Mouse (Mus musculus): ENCODE measurements around the gene Ncapd2. TPM values are rescaled to one million over a fixed set of nuclear protein-coding genes. Genes with fewer than 3 reads are reported as not detected.

Ncapd2 gene
- polyA plus RNA-seq, 1 experiment, result 21.6 TPM

GRCm38 (mm10) chr6:125147329-125147728, 44.2 kb downstream of the Ncapd2 start:
- DNase-seq (ENCODE audit: low read depth), result no peak

DNA sequence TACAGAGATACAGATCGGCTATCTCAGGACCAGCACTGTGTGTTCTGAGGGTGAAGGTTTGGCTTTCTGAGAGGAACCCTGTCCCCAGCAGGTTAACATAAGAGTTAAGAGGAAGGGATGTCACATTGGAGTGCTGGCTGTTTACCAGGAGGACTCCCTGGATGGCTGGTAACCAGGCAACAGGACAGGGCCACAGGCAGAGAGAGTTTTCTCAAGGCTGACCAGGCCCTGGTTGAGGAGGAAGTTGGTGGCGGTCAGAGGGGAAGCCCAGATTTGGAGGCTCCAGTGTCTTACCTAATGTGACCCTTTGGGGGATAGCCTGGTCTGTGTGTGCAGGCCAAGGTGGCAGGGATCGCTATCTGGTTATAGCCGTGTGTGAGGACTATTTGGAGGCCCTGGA, 44.7 kb downstream of the Ncapd2 start:
- DNase-seq (ENCODE audit: low read depth), result no peak

DNA sequence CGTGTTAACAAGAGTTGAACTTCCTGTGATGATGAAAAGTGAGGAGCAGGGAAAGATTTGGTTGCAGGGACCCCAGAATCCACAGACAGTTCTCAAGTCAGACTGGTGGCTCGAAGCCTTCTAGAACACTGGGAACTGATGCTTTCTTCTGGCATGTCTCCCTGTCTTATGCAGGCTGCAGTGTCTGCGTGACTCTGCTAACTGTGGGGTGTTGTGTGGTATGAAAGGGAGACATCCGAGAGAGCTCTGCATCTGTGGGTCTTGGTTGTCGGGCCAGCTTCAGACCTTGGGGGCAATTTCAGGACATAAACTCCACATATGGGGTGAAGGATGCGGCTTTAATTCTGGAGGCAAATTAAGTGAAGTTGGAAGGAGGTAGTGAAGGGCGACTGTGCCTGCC, 45.4 kb downstream of the Ncapd2 start:
- DNase-seq (ENCODE audit: low read depth), result no peak

DNA sequence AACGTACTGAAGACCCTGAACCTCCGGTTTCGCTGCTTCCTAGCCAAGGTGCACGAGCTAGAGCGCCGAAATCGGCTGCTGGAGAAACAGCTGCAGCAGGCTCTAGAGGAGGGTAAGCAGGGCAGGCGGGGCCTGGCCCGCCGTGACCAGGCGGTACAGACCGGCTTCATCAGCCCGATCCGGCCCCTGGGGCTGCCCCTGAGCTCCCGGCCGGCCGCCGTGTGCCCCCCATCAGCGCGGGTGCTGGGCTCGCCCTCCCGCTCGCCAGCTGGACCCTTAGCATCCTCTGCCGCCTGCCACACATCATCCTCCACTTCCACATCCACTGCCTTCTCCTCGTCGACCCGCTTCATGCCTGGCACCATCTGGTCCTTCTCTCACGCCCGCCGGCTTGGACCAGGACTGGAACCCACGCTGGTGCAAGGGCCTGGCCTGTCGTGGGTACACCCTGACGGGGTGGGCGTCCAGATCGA, 46.0 kb downstream of the Ncapd2 start:
- DNase-seq (ENCODE audit: low read depth), result no peak

GRCm38 (mm10) chr6:125145001-125145400, 46.5 kb downstream of the Ncapd2 start, which contains the start of gene Iffo1:
Iffo1 (plus strand) TSS chr6:125145241.
- DNase-seq (ENCODE audit: low read depth), result no peak

- DNase-seq (ENCODE audit: low read depth), result no peak
Measured at GRCm38 (mm10) chr6:125143904-125144303, 47.6 kb downstream of the Ncapd2 start.

GRCm38 (mm10) chr6:125143128-125143527, 48.4 kb downstream of the Ncapd2 start:
- DNase-seq (ENCODE audit: low read depth), result no peak

DNA sequence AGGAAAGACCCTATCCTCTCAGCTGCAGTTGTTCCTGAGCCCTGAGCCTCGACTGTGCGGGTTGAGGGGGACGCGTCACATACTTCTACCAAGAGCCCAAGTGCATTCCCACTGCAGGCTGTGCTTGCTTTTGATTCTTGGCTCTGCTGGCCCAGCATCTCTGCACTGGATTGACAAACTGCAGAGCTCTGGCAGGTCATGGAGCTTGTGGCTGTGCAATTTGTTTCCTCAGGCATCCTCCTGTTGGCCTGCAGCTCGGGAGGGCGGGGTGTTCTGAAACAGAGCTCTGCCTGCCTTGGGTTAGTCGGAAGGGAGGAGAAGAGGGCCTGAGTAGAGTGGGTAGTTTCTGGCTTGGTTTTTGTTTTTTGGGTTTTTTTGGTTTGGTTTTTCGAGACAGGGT, 49.1 kb downstream of the Ncapd2 start:
- DNase-seq (ENCODE audit: low read depth), result no peak

GRCm38 (mm10) chr6:125139747-125140146, 51.8 kb downstream of the Ncapd2 start:
- no peak for DNase-seq (ENCODE audit: low read depth)

DNA sequence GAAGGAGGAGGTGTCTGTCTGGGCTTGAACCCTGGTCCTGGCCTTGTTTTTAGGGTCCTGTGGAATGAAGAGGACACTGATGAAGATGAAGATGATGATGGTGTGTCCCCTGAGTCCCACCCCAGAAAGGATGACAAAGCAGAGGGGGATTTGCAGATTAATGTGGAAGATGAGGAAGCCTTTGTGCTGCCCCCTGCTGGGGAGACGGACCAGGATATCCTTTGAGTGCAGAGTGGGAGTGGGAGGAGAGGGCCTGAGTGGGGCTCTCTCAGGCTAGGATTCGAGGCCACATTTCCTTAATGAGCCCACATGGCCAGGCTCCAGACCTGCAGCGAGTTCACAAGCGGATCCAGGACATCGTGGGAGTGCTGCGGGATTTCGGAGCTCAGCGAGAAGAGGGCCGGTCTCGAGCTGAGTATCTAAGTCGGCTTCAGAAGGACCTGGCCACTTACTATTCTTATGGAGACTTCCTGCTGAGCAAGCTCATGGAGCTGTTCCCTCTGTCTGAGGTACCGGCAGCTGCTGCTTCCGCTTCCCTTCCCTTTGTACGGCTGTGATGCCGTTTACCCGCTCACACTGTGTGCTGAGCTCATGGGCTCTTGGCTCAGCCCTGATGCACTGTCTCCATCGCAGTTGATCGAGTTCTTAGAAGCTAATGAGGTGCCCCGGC, 54.4 kb downstream of the Ncapd2 start:
- DNase-seq (ENCODE audit: low read depth), result no peak

GRCm38 (mm10) chr6:125132470-125132869, 59.0 kb downstream of the Ncapd2 start:
- DNase-seq (ENCODE audit: low read depth), result no peak

DNA sequence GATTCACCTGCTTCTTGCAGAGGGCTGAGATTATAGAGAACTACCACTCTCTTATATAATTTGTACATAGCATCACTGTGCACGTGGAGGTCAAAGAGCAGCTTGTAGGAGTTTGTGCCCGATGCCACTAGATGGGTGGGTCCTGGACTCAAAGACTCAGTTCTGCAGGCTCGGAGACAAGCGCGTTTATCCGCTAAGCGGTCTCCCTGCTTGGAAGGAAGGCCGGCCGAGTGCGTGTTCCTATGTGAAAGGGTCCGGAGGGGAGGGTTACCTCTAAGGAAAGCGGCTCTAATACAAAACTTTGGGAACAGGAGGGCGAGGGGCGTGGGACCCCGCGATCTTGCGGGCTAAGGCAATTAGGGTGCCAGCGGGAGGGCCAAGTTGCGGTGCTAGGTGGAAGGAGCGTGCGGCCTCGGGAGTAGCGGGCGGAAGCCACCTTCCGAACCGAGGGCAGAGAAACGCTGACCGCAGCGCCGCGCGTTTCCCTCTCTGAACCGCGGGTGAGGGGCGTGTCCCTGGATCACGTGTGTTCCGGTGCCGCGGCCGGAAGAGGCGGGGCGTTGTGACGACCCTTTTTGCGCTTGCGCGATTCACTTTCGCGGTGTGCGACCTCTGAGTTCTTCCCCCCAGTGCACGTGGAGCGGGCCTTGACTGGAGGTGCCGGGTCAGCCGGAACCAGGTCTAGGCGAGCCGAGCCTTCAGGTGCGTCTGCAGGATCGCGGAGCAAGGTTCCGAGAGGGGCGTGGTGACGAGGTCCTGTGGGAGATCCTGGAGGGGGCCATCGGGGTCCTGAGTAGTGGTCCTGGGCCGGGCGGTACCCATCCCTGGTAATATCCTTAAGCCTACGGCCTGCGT, 60.0 kb downstream of the Ncapd2 start, which contains the start of gene Nop2:
Gene Nop2, plus strand, starts transcription at position 608 of the 855 bp plus-strand sequence.
- DNase-seq (ENCODE audit: low read depth), result no peak

DNA sequence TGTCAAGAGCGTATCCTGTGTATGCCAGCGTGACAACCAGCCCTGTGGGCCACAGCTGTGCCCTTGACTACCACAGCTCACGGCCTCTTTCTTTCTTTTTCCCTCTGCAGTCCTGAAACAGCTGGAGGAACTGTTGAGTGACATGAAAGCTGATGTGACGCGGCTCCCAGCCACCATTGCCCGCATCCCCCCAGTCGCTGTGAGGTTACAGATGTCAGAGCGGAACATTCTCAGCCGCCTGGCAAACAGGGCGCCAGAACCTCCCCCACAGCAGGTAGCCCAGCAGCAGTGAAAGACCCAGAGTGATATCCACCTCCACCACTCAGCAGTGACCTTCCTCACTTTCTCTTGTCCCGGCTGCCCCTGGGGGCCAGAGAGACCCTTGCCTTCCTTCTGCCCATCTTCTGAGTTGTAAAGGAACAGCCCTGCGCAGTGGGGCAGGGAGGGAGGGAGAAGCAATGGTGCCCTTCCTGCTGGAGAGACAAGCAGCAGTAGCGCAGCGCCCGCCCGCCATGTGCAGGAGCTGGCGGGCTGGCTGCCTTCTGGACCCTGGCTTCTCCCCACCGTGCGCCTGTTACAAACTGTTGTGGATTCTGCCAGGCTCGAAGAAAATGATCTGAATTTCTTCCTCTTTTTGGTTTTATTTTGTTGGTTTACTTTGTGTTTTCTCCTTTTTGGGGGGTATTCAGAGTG, 61.6 kb downstream of the Ncapd2 start:
- no peak for DNase-seq (ENCODE audit: low read depth)

- no peak for DNase-seq (ENCODE audit: low read depth)
Measured at GRCm38 (mm10) chr6:125128724-125129123, 62.8 kb downstream of the Ncapd2 start.

DNA sequence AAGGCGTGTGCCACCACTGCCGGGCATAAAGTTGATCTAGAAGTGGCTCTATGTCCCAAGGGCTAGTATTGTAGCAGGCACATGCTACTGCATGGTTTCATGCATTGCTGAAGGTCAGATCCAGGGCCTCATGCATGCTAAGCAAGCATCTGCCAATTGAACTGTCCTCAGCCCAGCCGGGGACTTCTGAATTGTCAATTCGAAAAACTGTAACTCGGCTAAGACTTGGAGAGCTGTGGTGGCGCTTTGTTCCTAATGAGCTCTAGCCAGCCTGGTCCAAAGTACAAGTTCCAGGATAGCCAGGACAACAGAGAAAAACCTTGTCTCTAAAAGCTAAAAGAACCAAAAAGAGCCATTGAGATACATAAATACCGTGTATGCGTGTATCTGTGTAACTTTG, 72.1 kb downstream of the Ncapd2 start:
- no peak for DNase-seq (ENCODE audit: low read depth)

Other genes starting within 250 kb of the Ncapd2 start
- gene Cops7a, start 226.2 kb downstream of the Ncapd2 start, polyA plus RNA-seq (2012; rRNA removed), result 180 and 195 TPM in 2 replicates
- 1.3 and 2.0 TPM in 2 replicates for gene Pianp, start 195.0 kb downstream of the Ncapd2 start, polyA plus RNA-seq (2012; rRNA removed)
- 41.9 and 45.0 TPM in 2 replicates for gene Zfp384, start 182.6 kb downstream of the Ncapd2 start, polyA plus RNA-seq (2012; rRNA removed)
- gene Ing4, start 151.9 kb downstream of the Ncapd2 start, polyA plus RNA-seq (2012; rRNA removed), result 43.6 and 59.6 TPM in 2 replicates
- 16.2 and 18.2 TPM in 2 replicates for gene Acrbp, start 142.0 kb downstream of the Ncapd2 start, polyA plus RNA-seq (2012; rRNA removed)
- gene Lpar5, start 123.8 kb downstream of the Ncapd2 start, polyA plus RNA-seq (2012; rRNA removed), result 5.3 and 5.7 TPM in 2 replicates
- 50.4 and 165 TPM in 2 replicates for gene Chd4, start 95.7 kb downstream of the Ncapd2 start, polyA plus RNA-seq (2012; rRNA removed)
- 13.3 and 14.0 TPM in 2 replicates for gene Nop2, start 59.8 kb downstream of the Ncapd2 start, polyA plus RNA-seq (2012; rRNA removed)
- 20.9 and 21.5 TPM in 2 replicates for gene Iffo1, start 46.5 kb downstream of the Ncapd2 start, polyA plus RNA-seq (2012; rRNA removed)
- 2,859 and 3,359 TPM in 2 replicates for gene Gapdh, start 25.2 kb downstream of the Ncapd2 start, polyA plus RNA-seq (2012; rRNA removed)
- gene Mrpl51, start 100 bp upstream of the Ncapd2 start, polyA plus RNA-seq (2012; rRNA removed), result 85.6 and 88.7 TPM in 2 replicates
- gene Vamp1, start 23.9 kb upstream of the Ncapd2 start, polyA plus RNA-seq (2012; rRNA removed), result 39.4 and 41.8 TPM in 2 replicates
- gene Tapbpl, start 40.2 kb upstream of the Ncapd2 start, polyA plus RNA-seq (2012; rRNA removed), result 21.7 and 26.6 TPM in 2 replicates
- 1.0 and 1.7 TPM in 2 replicates for gene Cd27, start 45.3 kb upstream of the Ncapd2 start, polyA plus RNA-seq (2012; rRNA removed)
- gene Tuba3a, start 94.3 kb upstream of the Ncapd2 start, polyA plus RNA-seq (2012; rRNA removed), result 2.7 and 7.9 TPM in 2 replicates
- gene Ltbr, start 122.2 kb upstream of the Ncapd2 start, polyA plus RNA-seq (2012; rRNA removed), result 91.9 and 95.1 TPM in 2 replicates
- 25.9 and 40.7 TPM in 2 replicates for gene Scnn1a, start 129.0 kb upstream of the Ncapd2 start, polyA plus RNA-seq (2012; rRNA removed)
- 150 and 179 TPM in 2 replicates for gene Tnfrsf1a, start 157.7 kb upstream of the Ncapd2 start, polyA plus RNA-seq (2012; rRNA removed)
- 2.1 and 2.8 TPM in 2 replicates for gene Plekhg6, start 189.1 kb upstream of the Ncapd2 start, polyA plus RNA-seq (2012; rRNA removed)

All from gonadal fat pad, adult 2 months (tissue).